Mouse (Mus musculus) ovary, postnatal 14 days (tissue): ENCODE measurements around the gene Zfp553.
A peak's percentile ranks its signal among the peaks of the same experiment; 100 is the strongest.

ENCODE experiments used
- DNase-seq: peaks from one replicate; pipeline ENCODE4 v3.0.0; 2022; ENCODE audit warnings: low spot score

The Zfp553 gene

DNA sequence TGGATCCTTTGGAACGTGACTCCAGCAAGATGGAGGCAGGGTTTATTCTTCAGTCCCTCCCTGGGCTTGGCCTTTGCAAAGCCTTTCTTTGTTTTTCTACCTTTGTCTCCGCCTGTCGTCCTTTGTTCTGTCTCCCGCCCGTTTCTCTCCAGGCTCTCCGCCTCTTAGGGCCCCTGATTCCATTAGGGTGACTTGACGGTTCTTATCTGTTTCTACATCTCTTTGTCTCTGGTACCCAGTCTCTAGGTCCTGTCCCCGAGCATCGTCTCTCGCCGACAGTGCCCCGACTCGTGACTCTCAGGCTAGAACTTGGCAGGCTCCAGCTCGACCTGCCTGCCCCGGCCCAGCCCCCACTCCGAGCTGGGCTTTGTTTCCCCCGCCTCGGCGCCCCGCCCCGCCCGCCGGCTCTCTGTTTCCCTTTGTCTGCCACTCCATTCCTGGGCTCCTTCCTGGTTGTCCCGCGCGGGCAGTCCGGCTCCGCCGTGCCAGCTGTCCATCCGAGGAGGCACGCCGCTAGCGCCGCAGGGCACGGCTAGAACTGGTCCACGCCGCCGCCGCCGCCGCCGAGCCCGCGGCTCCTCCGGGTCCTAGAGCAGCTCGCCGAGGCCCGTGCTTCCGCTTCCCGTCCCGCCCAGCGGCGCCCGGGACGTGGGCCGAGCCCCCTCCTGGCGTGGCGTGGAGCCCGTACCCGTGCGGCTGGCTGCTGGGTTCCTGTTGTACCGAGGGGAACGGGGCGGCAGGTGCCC lies at the start of gene Zfp553, which contains the start of gene Sept1:
Zfp553 (plus strand) TSS at position 440 of the 746 bp plus-strand sequence.
Sept1 (minus strand) TSS at position 509 of the 746 bp plus-strand sequence.
- peak; percentile 73 for DNase-seq

DNA sequence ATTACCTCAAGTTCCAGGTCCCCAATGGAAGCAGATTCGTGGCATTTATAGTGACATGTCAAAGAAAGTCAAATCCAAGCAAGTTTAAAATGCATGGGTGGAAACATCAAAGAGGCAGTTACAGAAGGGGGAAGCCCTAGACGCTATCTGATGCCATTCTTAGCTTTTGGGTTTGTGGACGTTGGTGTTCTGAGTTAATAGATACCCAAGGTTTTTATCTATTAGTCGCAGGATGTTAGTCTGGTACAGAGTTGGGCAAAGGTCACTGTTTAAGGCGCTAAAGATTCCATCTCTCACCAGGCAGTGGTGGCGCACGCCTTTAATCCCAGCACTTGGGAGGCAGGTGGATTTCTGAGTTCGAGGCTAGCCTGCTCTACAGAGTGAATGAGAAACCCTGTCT lies 49.5 kb upstream of the Zfp553 start:
- no peak for DNase-seq

DNA sequence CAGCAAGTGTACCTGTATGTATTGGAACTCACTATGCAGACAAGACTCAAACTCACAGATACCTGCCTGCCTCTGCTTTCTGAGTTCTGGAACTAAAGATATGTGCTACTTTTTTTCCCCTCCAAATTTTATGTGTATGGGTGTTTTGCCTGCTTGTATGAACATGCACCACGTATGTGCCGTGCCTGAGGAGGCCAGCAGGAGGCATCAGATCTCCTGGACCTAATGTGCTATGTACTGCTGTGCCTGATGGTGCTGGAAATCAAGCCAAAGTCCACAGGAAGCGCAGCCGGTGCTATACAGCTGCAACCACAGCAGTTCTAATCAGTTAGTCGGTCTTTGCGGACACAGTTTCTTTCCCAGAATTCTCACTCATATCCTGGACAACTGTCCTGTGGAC lies 49.0 kb upstream of the Zfp553 start:
- DNase-seq, result no peak

DNA sequence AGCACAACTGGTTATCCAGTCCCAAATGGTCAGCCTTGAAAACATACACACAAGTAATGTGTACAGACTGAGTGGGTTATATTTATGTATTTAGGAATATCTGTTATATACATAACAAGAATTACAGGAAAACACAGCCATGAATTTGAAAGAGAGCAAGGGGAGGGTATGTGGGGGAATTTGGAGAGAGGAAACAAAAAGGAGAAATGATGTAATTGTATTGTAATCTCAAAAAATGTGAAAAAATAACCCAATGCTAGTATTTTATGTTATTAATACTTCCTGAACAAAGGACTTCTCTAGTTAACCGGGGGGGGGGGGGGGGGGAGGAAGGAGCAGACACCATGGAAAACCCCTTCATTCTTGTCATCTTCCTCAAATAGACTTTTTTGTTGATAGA lies 48.1 kb upstream of the Zfp553 start:
- no peak for DNase-seq

DNA sequence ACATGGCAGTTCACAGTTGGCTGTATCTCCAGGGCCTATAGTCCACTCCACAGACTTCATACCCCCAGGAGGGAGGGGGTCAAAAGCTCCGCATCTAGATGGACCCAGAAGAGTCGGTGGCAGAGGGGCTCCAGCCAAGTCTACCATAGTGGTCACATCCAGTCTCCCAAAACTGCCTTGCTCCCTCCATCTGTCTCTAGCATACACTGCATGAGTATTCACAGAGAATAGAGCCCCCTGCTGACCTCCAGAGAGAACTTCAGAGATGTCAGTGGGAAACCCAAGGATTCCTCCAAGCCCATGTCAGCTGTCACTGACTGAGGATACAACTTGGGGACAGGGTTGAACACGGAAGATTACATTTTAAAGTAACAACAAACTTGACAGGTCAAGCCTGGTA lies 47.3 kb upstream of the Zfp553 start:
- no peak for DNase-seq

DNA sequence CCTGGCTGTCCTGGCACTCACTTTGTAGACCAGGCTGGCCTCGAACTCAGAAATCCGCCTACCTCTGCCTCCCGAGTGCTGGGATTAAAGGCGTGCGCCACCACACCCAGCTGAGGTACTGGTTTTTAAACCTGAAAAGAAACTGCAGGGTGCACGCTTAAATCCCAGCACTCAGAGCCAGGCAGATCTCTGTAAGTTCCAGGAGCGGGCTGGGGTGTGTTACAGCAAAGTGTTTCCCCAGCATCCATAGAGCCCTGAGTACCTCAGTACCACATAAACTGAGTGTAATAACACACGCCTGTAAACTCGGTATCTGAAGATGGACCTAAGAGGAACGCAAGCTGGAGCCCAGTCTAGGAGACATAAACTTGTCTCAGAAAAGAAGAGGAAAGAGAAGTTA lies 45.5 kb upstream of the Zfp553 start:
- no peak for DNase-seq

DNA sequence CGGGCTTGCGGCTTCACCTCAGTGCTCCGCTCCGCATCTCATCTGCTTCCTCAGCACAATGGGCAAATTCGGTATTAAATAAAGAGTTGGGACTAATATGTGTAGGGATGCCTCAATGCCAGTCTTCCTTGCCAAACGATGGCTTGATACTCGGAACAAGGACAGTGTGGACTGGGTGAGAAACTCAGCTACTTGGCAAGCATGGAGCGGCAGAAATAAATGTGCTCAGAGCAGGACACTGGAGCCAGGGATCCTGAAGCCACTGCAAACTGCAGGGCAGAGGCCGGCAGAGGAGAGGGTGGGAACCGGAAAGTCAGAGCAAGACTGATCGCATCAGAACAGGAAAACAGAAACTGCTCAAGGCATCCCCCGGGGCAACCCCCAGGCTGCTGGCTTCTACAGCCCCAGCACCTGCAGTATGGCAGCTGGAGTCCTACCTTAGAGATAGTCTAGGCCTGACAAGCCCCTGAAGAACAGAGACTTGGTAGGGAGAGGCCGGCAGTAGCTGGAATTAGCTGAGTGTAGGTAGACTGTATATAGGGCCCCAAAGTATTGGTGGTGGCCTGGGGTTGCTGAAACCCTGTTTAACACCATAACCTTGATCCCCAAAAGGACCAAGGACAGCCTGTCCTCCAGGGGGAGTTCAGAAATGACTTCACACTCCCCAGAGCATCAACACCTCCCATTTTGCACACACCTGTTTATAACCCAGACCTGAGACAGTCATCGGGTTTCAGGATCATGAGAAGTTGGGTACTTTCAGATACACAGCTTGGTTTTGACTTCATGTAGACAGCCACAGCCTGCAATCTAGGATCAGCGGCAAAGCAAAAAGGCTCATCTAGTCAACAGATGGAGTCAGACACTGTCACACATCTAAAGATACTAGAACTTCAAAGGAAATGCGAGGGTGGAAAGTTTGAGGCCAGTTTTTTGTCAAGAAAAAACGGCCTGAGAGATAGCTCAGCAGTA lies 44.3 kb upstream of the Zfp553 start:
- no peak for DNase-seq

DNA sequence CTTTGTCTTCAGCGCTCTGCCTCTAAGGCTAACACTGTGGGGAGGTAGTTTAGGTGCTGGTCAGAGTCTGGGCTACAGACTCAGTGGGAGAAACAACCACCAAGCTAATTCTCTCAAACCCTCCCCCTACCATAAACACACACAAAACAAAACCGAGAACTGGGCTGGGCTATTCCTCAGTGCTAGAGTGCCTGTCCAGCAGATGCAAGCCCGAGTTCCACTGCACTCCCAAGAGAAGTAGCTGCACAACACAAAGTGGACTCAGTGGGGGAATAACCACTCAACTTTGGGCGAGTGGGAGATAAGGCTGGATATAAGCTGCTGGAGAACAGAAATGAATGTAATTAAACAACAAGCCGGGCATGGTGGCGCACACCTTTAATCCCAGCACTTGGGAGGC lies 42.2 kb upstream of the Zfp553 start:
- no peak for DNase-seq

DNA sequence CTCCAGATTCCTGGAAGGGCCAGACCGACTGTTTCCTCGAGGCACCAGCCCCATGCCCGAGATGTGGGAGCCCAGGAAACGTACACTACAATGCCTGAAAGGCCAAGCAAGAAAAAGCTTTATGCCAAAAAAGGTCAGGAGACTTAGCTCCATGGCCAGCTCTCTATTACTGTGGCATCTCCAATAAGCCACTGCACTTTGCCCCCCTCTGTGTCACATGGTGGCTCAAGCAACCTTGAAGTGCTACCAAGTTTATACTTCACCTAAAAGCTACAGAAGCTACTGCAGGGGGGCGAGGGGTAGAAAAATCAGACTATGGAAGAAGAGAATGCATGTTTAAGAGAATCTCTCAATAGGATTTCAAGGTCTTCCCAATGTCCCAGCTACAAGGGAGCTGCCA lies 39.9 kb upstream of the Zfp553 start:
- DNase-seq, result no peak

DNA sequence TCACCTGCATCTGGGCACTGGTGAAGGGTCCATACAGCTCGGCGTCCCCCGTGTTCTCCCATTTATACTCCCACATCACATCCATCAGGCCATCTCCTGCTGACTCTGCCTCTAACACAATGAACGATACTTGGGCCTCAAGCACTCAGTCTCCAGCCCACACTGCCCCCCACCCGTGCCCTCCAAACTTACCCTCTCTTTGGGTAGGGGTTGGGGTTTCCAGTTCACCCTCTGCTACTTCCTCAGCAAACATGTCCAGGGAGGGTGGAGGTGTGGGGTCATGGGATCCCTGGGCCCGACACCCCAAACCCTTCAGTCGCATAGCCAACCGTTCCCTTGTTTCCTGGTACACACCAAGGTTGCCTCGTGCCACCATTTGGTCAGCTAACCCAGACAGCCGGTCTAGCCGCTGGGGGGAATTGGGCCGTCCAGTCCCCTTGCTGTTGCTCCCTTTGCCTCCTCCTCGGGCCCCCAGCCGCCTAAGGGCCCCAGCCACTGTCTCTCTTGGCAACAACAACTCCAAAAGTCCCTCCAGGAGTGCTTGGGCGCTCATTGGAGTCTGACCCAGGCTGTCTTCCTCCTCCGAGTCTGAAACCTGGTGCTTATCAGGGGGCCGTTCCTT lies 38.7 kb upstream of the Zfp553 start:
- DNase-seq, result no peak

DNA sequence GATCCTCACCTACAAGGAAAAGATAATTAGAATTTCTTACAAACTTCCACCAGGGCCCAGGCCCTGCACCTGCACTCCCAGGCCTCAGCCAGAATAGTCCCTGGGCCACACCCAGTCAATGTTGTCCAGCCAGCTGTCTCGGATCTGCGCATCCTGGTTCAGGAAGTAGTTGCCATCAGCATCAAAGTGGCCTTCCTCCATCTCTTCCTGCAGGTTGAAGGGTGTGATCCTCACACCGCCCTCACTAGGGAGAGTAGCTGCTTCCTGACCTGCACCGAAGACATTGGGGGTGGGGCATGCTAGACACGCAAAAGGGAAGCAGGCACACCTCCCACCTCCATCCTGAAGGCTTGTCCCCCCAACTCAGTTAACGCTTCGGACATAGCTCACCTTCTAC lies 38.2 kb upstream of the Zfp553 start:
- no peak for DNase-seq

DNA sequence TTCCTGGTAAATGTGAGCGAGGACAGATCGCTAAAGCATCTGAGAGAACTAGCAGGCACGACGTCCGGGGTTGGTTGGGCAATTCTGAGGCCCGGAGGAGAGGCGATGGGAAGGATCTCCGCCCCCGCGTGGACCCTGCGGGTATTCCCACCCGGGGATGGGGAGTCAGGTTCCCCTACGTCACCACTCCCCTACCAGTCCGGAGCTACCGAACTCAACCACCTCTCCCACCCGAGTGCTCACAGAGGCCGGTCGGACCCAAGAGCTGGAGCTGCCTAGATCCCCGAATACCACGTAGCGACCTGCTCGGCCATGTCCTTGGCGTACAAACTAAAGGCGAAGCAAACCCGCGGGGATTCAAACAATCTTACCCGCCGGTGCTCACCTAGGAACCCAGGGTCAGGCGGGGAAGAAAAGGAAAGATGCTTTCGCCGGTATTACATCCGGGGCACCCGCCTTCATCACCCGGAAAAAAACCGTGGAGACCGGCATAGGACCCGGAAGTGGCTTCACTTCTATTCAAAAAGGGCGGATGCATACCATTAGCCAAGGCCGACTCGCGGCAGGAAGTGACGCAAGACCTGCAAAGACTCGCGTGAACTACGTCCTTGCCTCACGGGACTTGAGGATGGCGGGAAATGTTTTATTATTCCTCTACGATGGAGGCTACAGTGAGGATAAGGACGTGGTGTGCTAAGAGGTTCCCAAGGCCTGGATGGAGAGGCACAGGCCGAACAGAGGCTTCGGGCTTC lies 37.1 kb upstream of the Zfp553 start, which contains the start of gene Cd2bp2:
Cd2bp2 (minus strand) TSS at position 507 of the 752 bp plus-strand sequence.
- peak; percentile 89 for DNase-seq

DNA sequence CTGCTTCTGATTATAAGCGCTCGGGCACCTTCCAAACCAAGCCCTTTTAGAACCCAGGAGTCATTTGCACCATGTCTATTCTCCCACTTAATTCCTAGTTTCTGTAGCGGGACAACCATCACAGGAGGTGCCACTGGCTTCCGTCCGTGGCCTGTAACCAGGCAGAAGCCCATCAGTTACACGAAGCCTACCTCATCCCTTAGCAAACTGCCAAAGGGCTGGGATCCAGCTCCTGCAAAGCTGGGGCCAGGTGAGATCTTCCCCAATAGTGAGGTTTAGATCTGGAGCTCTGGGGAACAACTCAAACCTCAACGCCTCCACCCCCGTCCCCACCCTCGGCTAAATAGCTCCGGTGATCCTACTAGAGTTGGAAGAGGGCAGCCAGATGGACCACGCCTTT lies 36.4 kb upstream of the Zfp553 start:
- no peak for DNase-seq

DNA sequence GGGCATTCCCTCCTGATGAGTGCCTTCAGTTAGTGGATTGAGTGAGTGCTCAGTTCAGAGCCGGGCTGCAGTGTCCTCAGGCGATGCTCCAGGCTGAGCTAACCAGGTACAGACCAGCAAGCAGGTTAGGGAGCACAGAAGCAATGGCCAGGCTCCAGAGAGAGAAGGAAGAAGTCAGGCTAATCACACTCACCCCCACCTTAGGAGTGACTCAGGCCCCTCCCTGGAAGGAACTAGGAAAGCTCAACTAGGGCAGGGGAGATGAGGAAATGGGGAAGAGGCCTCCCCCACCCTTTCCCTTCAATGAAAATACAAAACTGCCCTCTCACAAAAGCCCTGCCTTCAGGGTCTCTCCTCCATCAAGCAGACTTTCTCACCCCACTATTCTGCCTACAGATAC lies 26.3 kb upstream of the Zfp553 start:
- DNase-seq, result no peak

DNA sequence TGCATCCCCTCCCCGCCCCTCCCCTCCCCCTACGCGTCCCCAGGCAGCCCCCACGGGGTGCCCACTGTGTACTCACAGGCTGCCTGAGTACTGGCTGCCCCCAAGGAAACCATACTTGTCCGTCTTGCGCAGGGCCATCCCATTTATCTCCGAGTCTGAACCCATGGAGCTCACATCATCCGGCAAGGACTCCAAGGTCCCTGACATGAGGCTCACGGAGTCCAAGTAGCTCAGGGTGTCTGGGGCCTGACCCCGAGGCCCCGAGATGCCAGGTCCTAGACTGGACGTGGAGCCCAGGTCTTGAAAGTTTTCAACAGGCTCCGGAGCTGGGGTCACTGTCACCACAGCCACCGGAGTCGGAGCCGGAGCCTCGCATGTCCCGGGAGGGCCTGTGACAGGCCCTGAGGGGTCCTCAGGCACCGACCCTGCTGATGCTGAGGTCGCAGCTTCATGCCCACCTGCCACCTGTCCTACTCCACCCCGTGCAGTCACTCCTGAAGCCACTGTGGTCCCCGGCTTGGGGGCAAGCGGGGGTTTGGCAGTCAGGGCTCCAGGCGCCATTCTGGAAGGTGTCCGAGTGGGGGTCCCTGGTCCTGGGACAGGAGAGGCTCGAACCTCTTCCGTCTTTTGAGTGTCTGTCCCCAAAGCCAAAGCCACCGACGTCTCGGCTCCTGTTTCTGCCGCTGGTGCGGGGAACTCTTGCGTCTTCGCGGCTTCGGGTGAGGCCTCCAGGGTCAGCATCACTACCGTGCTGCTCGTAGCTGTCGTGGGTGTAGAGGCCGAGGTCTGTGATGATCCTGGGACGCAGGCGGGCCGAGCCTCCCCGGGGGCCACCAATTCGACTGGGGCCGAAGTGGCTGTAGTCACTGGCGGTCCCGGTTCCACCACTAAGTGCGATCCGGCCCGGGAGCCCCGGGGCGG lies 25.2 kb upstream of the Zfp553 start:
- DNase-seq, result no peak

DNA sequence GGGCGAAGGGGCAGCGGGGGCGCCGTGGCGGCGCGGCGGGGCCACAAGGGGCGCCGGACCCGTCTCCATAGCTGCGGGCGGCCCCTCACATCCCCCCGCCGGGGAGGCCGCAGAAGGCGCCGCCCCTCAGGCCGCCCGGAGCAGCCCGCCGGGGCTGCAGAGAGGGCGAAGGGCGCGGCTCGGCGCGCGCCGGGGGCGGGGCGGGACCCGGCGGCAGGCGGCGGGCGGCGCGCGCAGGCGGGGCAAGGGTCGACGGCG lies 24.6 kb upstream of the Zfp553 start, which contains the start of gene Tbc1d10b:
Tbc1d10b (minus strand) TSS at position 174 of the 258 bp plus-strand sequence.
- no peak for DNase-seq

DNA sequence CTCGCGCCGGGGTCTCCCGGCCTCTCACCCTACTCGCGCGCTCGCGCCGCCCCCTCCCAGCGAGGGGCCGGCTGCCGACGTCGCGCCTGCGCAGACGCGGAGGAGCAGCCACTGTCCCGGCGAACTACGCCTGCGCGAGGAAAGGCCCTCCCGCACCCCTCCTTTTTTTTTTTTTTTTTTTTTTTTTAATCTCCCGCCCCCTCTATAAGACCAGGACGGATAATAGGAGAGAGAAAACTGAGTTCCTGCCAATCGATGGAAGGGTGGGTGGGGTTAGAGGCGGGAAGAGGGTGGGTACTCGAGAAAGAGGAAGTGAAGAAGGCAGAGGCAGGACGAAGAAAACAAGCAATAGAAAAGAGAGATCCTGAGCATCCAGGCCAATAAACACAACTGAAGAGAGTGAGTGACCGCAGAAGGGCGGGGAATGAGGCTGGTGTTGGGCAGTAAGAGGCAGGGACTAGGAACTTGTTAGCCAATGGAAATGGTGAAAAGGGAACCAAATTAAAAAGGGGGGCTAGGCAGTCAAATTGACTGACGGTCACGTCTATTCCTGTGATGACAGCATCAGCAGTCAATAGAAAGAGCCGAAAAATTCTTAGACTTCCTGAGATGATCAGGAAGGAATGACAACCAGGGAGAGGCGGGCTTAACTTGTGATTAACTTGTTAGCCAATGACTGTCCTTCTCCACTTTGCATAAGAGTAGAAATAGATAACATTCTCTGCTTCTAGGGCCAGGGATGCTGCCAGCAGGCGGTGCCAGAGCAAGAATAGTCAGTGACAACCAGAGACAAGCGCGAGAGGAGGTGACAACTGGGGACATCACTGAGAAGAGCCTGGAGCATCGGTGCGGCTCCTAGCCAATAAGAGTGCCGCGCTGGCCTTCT lies 24.1 kb upstream of the Zfp553 start, which contains the start of gene Mylpf:
Mylpf (plus strand) TSS at position 338 of the 886 bp plus-strand sequence.
- DNase-seq, result peak; percentile 89

DNA sequence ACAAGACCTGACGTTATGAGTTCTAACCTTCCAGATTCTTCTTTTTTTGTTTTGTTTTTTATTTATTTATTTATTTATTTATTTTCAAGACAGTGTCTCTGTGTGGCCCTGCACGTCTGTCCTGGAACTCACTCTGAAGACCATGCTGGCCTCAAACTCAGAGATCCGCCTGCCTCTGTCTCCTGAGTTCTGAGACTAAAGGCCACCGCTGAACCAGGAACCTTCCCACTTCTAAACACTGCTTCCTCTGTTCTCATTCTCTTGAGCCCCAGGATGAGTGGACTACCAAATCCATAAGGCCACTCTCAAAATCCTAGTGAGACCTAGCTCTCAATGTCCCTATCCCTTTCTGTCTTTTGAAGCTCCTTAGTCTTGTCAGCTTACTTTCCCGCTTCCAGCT lies 23.0 kb upstream of the Zfp553 start:
- DNase-seq, result no peak

DNA sequence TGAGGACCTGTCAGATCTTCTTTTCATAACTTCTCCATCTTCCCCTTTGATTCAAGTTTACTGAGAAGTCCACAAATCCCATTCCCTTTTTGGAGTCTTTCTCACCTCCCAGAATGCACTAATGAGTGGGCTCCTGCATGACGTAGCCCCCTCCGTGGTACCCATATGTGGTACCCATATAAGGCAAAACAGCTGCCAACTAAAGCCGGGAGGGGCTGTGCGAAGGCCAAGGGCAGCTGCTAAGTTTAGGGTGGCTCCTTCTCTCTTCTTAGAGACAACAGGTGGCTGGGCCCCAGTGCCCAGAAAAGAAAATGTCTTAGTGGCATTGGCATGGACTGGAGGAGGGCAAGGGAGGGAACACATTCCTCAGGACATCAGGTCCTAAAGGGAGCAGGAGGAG lies 22.6 kb upstream of the Zfp553 start:
- no peak for DNase-seq
